Mouse (Mus musculus) neural tube, embryonic 11.5 days (tissue): ENCODE results near the gene Camkv. TPM values are rescaled to one million over a fixed set of nuclear protein-coding genes. Genes with fewer than 3 reads are reported as not detected.
A peak's percentile ranks its signal among the peaks of the same experiment; 100 is the strongest.

Experiments
- ATAC-seq: fragments of 200-750 bp; cut with Nextera tagmentation; 2 replicates; pipeline ENCODE4 v1.8.0; 2017; ENCODE audit warnings: moderate number of reproducible peaks, mild to moderate bottlenecking, moderate TSS enrichment, moderate library complexity; ENCODE audit not compliant: insufficient read depth, low FRiP score, low TSS enrichment
- DNase-seq: peaks from one replicate; pipeline ENCODE4 v3.0.0-alpha.2; 2015; ENCODE audit warnings: low spot score
- H3K27ac ChIP-seq: fragments of 300-500 bp; sonication (generic); 2 replicates; pipeline ENCODE4 v1.5.1; 2014; ENCODE audit warnings: low read depth, mild to moderate bottlenecking, low read length
- H3K27me3 ChIP-seq: fragments of 300-500 bp; sonication (generic); 2 replicates; pipeline ENCODE4 v1.6.1; 2014; ENCODE audit warnings: mild to moderate bottlenecking, low read length, mixed read lengths; ENCODE audit not compliant: control insufficient read depth, insufficient read depth
- H3K36me3 ChIP-seq: fragments of 300-500 bp; sonication (generic); 2 replicates; pipeline ENCODE4 v1.6.1; 2014; ENCODE audit warnings: mild to moderate bottlenecking, low read length, moderate library complexity, mixed read lengths; ENCODE audit not compliant: control insufficient read depth, insufficient read depth
- H3K4me1 ChIP-seq: fragments of 300-500 bp; sonication (generic); 2 replicates; pipeline ENCODE4 v1.6.1; 2014; ENCODE audit warnings: low read length, mixed read lengths; ENCODE audit not compliant: control insufficient read depth, insufficient read depth
- H3K4me2 ChIP-seq: fragments of 300-500 bp; sonication (generic); 2 replicates; pipeline ENCODE4 v1.6.1; 2014; ENCODE audit warnings: low read depth, mild to moderate bottlenecking, moderate library complexity
- H3K4me3 ChIP-seq: fragments of 300-500 bp; sonication (generic); 2 replicates; pipeline ENCODE4 v1.5.1; 2014; ENCODE audit warnings: low read depth, low read length
- H3K9ac ChIP-seq: fragments of 300-500 bp; sonication (generic); 2 replicates; pipeline ENCODE4 v1.6.1; 2014; ENCODE audit warnings: mild to moderate bottlenecking, low read length
- H3K9me3 ChIP-seq: fragments of 300-500 bp; sonication (generic); 2 replicates; pipeline ENCODE4 v1.6.1; 2016; ENCODE audit warnings: low read length; ENCODE audit not compliant: control insufficient read depth
- WGBS: fragments of 180-500 bp; shearing (Covaris S2); extraction: QIAGEN DNeasy Blood & Tissue Kit; methylation state at CpG from one replicate; pipeline ENCODE4 v1.1.7; 2014; 5-methylcytosine and 5-hydroxymethylcytosine counted together
- polyA plus RNA-seq: library from polyadenylated mRNA; unstranded; fragments of >200 nt; fragmentation: Nextera tagmentation; extraction: Ambion mirVana; gene quantifications from 2 replicates; pipeline ENCODE4 v1.2.1, GENCODE M21; 2014

Gene Camkv
- polyA plus RNA-seq = 3.5 and 4.3 TPM in 2 replicates

- H3K4me1 ChIP-seq = peaks cover 14% of the 10 kb centered on the region
- no peak for ATAC-seq
- peak within 1 kb of the TSS; percentile 96 for H3K4me2 ChIP-seq
- H3K9me3 ChIP-seq = no peaks in the 10 kb centered on the region
- H3K27me3 ChIP-seq = no peaks in the 10 kb centered on the region; the same call in 1 of the 2 replicates
- 7% methylated on average over 3 of the region's 3 CpGs for WGBS
- no peaks in the 10 kb centered on the region for H3K36me3 ChIP-seq
- peak within 1 kb of the TSS; percentile 51 for H3K4me3 ChIP-seq
- no peak for DNase-seq
- H3K9ac ChIP-seq = peak within 1 kb of the TSS; percentile 67
- no peak within 1 kb of the TSS for H3K27ac ChIP-seq
These were observed at the start of gene Camkv for GRCm38 (mm10) chr9:107935374-107935773. TSS of gene Camkv (plus strand) at chr9:107935674.

- Histone ChIP-seq H3K4me2 (peak within 1 kb of the TSS; percentile 64), H3K9ac (peak within 1 kb of the TSS; percentile 52), H3K9me3 (no peaks in the 10 kb centered on the region), H3K27ac (no peak within 1 kb of the TSS), H3K4me3 (peak within 1 kb of the TSS; percentile 66), H3K4me1 (peaks cover 4% of the 10 kb centered on the region; the same call in 1 of the 2 replicates), H3K27me3 (0 out of 2 replicates have a peak, but pooled peaks cover 3% of the 10 kb centered on the region), H3K36me3 (no peaks in the 10 kb centered on the region)
- DNase-seq (peak; percentile 86), ATAC-seq (peak; percentile 89)
- WGBS = under 1% methylated on average over 28 of the region's 28 CpGs
These were observed 47.6 kb upstream of the Camkv start, which contains the start of gene Mon1a for GRCm38 (mm10) chr9:107887804-107888266. TSS of gene Mon1a (plus strand) at chr9:107888151.

- Histone ChIP-seq H3K27ac (no peak overlapping the region), H3K4me2 (peak overlapping the region; percentile 64), H3K4me3 (peak overlapping the region; percentile 66), H3K36me3 (no peaks in the 10 kb centered on the region), H3K9ac (peak overlapping the region; percentile 52), H3K27me3 (0 out of 2 replicates have a peak, but pooled peaks cover 3% of the 10 kb centered on the region), H3K4me1 (peaks cover 4% of the 10 kb centered on the region; the same call in 1 of the 2 replicates), H3K9me3 (no peaks in the 10 kb centered on the region)
- WGBS = under 1% methylated on average over 18 of the region's 18 CpGs
- no peak for DNase-seq
- peak; percentile 79 for ATAC-seq
These were observed 47.1 kb upstream of the Camkv start for GRCm38 (mm10) chr9:107888267-107888850.

- WGBS = 90% methylated on average over 6 of the region's 6 CpGs
These were observed 45.2 kb upstream of the Camkv start for GRCm38 (mm10) chr9:107890260-107890659.

GRCm38 (mm10) chr9:107891023-107891422 is 44.5 kb upstream of the Camkv start:
- Histone ChIP-seq H3K4me2 (no peak overlapping the region), H3K36me3 (no peaks in the 10 kb centered on the region), H3K4me1 (peaks cover 4% of the 10 kb centered on the region; the same call in 1 of the 2 replicates), H3K27me3 (0 out of 2 replicates have a peak, but pooled peaks cover 3% of the 10 kb centered on the region), H3K9me3 (no peaks in the 10 kb centered on the region), H3K4me3 (no peak overlapping the region), H3K27ac (no peak overlapping the region), H3K9ac (no peak overlapping the region)
- ATAC-seq (no peak), DNase-seq (no peak)
- WGBS = 97% methylated on average over 1 of the region's 1 CpGs

More at GRCm38 (mm10) chr9:107890260-107890659, 45.2 kb upstream of the Camkv start:
- Histone ChIP-seq H3K27me3 (0 out of 2 replicates have a peak, but pooled peaks cover 3% of the 10 kb centered on the region), H3K9me3 (no peaks in the 10 kb centered on the region), H3K4me2 (no peak overlapping the region), H3K4me3 (no peak overlapping the region), H3K27ac (no peak overlapping the region), H3K36me3 (no peaks in the 10 kb centered on the region), H3K4me1 (peaks cover 4% of the 10 kb centered on the region; the same call in 1 of the 2 replicates), H3K9ac (no peak overlapping the region)
- no peak for DNase-seq
- no peak for ATAC-seq

- no peak overlapping the region for H3K4me3 ChIP-seq
- no peak overlapping the region for H3K27ac ChIP-seq
- H3K36me3 ChIP-seq = no peaks in the 10 kb centered on the region; the same call in 1 of the 2 replicates
- no peak overlapping the region for H3K9ac ChIP-seq
- H3K4me1 ChIP-seq = peaks cover 6% of the 10 kb centered on the region; the same call in 1 of the 2 replicates
- H3K27me3 ChIP-seq = peaks cover 16% of the 10 kb centered on the region
- H3K4me2 ChIP-seq = no peak overlapping the region
- H3K9me3 ChIP-seq = no peaks in the 10 kb centered on the region
- DNase-seq (no peak), ATAC-seq (no peak)
- WGBS = 86% methylated on average over 10 of the region's 10 CpGs
These were observed 36.9 kb upstream of the Camkv start for GRCm38 (mm10) chr9:107898563-107898962.

GRCm38 (mm10) chr9:107899855-107900254 is 35.6 kb upstream of the Camkv start:
- DNase-seq = no peak
- Histone ChIP-seq H3K9me3 (no peaks in the 10 kb centered on the region), H3K27me3 (peaks cover 16% of the 10 kb centered on the region), H3K9ac (no peak overlapping the region), H3K36me3 (no peaks in the 10 kb centered on the region; the same call in 1 of the 2 replicates), H3K4me3 (no peak overlapping the region), H3K27ac (no peak overlapping the region), H3K4me2 (no peak overlapping the region), H3K4me1 (peaks cover 6% of the 10 kb centered on the region; the same call in 1 of the 2 replicates)
- 79% methylated on average over 12 of the region's 12 CpGs for WGBS
- ATAC-seq = no peak

GRCm38 (mm10) chr9:107900840-107901626 is 34.4 kb upstream of the Camkv start:
- DNase-seq = peak; percentile 84
- no peak overlapping the region for H3K27ac ChIP-seq

More at GRCm38 (mm10) chr9:107900840-107901626, 34.4 kb upstream of the Camkv start:
- Histone ChIP-seq H3K4me1 (peaks cover 6% of the 10 kb centered on the region; the same call in 1 of the 2 replicates), H3K36me3 (no peaks in the 10 kb centered on the region; the same call in 1 of the 2 replicates), H3K9me3 (no peaks in the 10 kb centered on the region), H3K9ac (peak overlapping the region; percentile 53), H3K4me3 (peak overlapping the region; percentile 24), H3K4me2 (peak overlapping the region; percentile 52), H3K27me3 (peaks cover 16% of the 10 kb centered on the region)
- no peak for ATAC-seq
- 3% methylated on average over 44 of the region's 44 CpGs for WGBS
